Mouse (Mus musculus): Measurements from ENCODE around the gene Osbpl11.

Gene Osbpl11

GRCm38 (mm10) chr16:33244933-33245470, 60.1 kb downstream of the Osbpl11 start:
- no peak for DNase-seq

DNA sequence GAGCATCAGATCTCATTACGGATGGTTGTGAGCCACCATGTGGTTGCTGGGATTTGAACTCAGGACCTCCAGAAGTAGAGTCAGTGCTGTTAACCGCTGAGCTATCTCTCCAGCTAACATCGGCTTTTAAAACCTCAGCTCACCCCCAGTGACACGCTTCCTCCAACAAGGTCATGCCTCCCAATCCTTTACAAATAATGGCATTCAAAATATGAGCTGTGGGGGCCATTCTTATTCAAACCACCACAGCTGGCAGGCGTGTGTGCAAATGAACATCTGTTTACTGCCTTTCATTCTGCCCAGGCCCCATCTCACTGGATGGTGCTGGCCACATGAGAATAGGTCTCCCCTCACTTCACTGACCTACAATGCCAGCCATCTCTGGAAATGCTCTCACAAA, 61.7 kb downstream of the Osbpl11 start:
- DNase-seq: no peak

- DNase-seq: no peak
Measured at GRCm38 (mm10) chr16:33247006-33247405, 62.1 kb downstream of the Osbpl11 start.

GRCm38 (mm10) chr16:33250651-33251120, 65.8 kb downstream of the Osbpl11 start:
- no peak for DNase-seq

DNA sequence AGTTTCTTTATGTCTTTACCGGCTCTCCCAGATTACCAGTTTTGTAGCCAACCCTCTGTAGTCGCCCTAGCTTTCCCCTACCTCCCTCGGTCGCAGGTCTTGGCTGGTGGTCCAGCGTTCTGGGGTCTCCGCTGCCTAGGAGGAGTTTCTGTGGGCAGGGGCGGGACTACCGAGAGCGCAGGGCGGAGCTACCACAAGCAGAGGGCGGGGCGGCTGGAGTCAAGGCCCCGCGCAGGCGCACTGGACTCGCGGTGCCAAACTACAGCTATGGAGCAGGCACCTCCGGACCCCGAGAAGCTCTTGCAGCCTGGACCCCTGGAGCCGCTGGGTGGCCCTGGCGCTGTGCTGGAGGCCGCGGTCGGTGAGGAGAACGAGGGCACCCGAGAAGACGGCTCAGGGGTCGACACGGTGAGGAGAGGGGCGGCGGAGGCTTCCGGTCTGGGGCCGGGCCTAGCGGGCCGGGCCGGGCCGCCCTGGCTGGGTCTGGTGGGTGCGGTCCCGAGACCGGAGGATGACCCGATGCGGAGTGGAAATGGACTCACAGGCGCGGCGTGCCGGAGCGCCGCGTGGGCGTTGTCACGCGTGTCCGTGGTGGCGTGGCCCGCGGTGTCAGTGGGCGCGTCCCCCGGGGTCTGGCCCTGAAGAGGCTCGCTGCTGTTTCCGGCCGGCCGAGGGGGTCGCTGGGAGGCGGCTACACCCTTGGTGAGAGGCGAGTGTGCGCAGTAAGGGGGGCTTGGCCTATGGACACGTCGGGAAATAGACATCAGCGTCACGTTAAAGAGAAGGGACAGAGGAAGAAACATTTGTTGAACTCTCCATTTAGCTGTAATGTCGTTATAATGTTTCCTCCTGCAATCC, 66.6 kb downstream of the Osbpl11 start, which contains the start of gene Snx4:
Gene Snx4 (plus strand): TSS at position 249 of the 858 bp plus-strand sequence.
- DNase-seq: peak; percentile 97 to 98

DNA sequence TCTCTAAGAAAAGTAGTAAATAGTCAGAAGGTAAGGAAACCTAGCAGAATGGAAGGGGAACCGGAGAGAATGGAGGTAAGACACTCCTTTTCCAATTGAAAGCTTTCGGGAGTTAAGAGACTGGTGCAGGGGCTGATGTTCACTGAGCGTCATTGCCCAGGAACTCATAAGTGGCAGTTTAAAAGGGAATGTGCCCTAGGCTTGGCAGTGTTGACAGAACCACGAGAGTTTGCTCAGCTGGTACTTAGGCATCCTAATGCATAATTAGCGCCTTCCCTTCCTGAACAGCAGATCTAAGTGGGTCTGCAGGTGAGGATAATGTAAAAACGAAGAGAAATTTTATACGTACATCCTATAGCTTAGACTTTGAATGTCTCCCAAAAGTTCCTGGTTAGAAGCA, 70.7 kb downstream of the Osbpl11 start:
- DNase-seq: no peak

- DNase-seq: no peak
Measured at GRCm38 (mm10) chr16:33258530-33258929, 73.7 kb downstream of the Osbpl11 start.

DNA sequence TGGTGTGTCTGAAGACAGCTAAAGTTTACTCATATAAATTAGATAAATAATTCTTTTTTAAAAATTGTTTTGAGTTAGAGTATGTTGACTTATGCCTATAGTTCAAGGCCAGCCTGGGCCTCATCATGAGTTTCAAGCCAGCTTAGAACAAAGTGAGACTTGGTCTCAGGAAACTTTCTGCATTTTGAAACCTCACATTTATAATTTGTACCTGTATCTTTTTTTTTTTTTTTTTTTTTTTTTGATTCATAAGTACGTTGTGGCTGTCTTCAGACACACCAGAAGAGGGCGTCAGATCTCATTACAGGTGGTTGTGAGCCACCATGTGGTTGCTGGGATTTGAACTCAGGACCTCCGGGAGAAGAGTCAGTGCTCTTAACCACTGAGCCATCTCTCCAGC, 75.0 kb downstream of the Osbpl11 start:
- DNase-seq: no peak

- no peak for DNase-seq
Measured at GRCm38 (mm10) chr16:33260825-33261224, 76.0 kb downstream of the Osbpl11 start.

DNA sequence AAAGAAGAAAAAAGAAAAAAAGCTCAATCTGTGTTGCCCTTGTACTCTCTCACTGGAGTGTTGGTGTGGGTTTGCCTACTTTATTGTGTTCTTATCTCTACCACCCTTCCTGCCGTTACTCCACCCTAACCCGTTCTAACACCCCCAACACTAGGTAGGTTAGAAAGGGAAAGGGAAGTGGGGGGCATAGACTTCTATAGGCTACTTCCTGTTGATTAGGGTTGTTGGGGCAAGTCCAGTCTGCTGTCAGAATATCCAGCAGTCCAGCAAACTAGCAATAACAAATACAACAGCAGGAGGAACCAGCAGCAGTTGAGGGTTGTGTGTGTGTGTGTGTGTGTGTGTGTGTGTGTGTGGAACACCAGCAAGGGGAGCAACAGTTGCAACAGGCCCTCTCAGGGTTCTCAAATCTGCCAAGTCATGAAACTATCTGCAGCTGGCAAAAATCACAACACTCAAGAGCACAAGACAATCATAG, 76.8 kb downstream of the Osbpl11 start:
- DNase-seq: peak in 1 of 2 experiments; percentile 12

GRCm38 (mm10) chr16:33262096-33262495, 77.2 kb downstream of the Osbpl11 start:
- no peak for DNase-seq

GRCm38 (mm10) chr16:33267616-33268253, 82.9 kb downstream of the Osbpl11 start:
- no peak for DNase-seq

DNA sequence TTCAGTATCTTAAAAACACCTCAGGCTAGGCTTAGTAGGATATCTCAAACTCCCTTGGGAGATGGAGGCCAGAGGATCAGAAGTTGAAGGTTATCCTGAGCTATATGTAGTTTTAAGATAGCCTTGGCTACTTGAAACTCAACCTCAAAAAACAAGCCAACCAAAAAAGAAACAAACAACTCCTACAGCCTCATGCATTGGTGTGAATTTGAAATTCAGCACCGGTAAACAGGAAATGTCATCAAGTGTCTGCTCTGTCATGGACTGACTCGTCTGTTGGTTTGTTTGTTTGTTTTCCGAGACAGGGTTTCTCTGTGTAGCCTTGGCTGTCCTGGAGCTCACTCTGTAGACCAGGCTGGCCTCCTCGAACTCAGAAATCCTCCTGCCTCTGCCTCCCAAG, 87.0 kb downstream of the Osbpl11 start:
- DNase-seq: no peak

DNA sequence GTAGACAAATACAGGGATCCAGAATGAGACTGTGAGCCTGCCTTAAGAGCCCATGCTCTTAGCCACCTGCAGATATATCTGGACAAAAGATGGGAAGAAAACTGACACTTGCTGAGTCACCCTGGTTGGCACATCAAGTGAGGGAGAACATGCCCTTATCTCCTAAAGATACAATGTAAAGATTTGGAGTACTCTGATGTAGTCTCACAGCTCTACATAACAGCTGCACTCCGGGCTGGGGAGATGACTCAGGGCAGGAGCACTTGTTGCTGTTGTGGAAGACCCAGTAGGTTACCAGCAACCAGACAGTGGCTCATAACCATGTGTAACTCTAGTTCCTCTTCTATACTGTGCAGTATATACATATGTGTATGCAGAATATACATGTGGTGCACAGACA, 98.2 kb downstream of the Osbpl11 start:
- no peak for DNase-seq

- DNase-seq: no peak
Measured at GRCm38 (mm10) chr16:33288536-33288935, 103.7 kb downstream of the Osbpl11 start.

- DNase-seq: peak; percentile 19 to 34
Measured at GRCm38 (mm10) chr16:33289981-33290380, 105.1 kb downstream of the Osbpl11 start.

GRCm38 (mm10) chr16:33292241-33292640, 107.4 kb downstream of the Osbpl11 start:
- DNase-seq: no peak

Data from kidney, postnatal 4 days (tissue).